Mouse (Mus musculus) adrenal gland, adult 18-20 months (tissue): ENCODE results near the gene Mau2. TPM values are rescaled to one million over a fixed set of nuclear protein-coding genes. Genes with fewer than 3 reads are reported as not detected.
"Not testable (repeated sequence)": the region's sequence is repeated elsewhere in the genome, so short reads cannot be mapped to it uniquely, and the experiment has no call there.

ENCODE experiments used
- DNase-seq, 2 experiments: peaks; one replicate each; pipeline ENCODE4 v3.0.0; 2021 to 2022; ENCODE audit warnings: low spot score in 2 of 2
- long read RNA-seq, 2 experiments: library from polyadenylated mRNA; stranded (forward); transcript quantifications; one replicate each; pipeline ENCODE4 v2.0.0; 2021
- total RNA-seq, 2 experiments: library from RNA; stranded (reverse); gene quantifications; 1 replicate in 1 of 2; 2 replicates in 1 of 2; pipeline ENCODE4 v1.2.3; 2021

Mau2 gene
- 10 to 100 TPM; 48.8 to 55.7 TPM for total RNA-seq
- long read RNA-seq, experiment 1, full-length matches to known transcripts = 29 of 63 reads
- long read RNA-seq, experiment 1, partial matches to known transcripts = 4 of 63 reads
- long read RNA-seq, experiment 1, other reads (novel, unspliced or antisense) = 30 of 63 reads
- long read RNA-seq, experiment 2, full-length matches to known transcripts = 83 of 140 reads
- long read RNA-seq, experiment 2, partial matches to known transcripts = 12 of 140 reads
- long read RNA-seq, experiment 2, other reads (novel, unspliced or antisense) = 45 of 140 reads

DNA sequence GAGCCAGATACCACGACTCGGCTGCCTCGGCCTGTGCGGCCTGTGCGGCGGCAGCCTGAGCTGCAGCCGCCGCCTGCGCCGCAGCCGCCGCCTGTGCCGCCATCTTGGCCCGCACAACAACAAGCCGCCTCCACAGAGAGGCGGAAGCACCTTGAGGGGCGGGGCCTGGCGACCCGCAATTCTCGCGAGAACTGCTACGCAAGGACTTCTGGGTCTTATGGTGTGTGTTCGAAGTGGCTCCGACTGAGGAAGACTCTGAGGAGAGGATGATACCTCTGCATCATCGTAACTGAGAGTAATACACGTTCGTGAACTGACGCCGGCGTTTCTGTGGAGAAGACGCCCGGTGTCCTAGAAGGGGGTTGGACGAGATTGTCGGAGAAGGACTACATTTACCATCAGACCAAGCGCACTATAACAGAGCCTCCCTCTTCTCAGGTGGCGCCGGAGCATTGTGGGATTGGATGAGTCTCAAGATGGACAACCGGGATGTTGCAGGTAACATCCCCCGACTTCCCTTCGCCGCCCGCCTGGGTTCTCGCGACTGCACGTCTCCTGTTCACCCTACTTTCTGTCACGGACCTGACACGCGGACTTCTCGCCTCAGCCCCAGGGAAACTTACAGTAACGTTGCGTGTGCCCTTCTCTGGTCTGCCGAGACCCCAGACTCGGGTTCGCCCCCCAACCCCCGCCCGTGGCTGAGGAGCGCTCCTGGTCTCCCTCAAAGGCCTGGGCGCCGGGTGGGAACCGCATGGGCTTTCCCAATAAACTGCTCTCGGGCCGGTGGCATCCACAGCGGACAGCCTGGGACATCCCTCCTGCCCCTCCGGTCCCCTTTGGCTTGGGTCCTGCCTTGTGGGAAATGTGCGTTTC lies at the start of gene Mau2, which contains the start of gene Sugp1:
TSS of gene Mau2 (minus strand) at position 152 of the 873 bp plus-strand sequence.
TSS of gene Sugp1 (plus strand) at position 231 of the 873 bp plus-strand sequence.
- DNase-seq = peak; percentile 95

DNA sequence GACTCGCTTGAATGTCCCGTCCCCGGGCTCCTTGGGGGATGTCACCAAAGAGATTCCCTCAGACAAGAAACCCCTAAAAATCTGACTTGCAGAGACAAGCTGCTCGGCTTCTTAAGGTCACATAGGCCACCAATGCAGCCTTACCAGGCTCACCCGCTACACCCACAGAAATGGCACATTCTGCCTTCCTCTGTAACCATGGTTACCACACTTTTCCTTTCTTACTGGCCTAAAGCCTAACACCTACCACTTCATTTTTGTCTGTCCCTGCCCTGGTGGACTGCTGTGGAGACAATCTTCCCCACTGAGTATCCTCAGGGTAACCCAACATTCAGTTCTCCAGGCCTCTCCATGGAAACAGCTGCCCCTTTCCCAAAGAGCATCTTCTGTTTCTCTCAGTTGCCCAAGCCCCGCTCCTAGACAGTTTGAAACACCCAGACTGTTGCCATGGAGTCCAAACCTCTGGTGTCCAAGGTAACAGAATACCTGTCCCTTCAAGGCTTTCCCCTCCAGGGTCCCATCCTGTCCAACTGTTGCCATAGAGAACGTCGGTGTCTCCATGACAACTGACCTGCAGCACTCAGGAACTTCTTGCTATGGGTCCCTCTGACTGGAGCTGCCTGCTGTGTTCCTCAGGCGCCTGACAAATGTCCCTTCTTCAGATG lies 46.9 kb upstream of the Mau2 start:
- DNase-seq = no peak

DNA sequence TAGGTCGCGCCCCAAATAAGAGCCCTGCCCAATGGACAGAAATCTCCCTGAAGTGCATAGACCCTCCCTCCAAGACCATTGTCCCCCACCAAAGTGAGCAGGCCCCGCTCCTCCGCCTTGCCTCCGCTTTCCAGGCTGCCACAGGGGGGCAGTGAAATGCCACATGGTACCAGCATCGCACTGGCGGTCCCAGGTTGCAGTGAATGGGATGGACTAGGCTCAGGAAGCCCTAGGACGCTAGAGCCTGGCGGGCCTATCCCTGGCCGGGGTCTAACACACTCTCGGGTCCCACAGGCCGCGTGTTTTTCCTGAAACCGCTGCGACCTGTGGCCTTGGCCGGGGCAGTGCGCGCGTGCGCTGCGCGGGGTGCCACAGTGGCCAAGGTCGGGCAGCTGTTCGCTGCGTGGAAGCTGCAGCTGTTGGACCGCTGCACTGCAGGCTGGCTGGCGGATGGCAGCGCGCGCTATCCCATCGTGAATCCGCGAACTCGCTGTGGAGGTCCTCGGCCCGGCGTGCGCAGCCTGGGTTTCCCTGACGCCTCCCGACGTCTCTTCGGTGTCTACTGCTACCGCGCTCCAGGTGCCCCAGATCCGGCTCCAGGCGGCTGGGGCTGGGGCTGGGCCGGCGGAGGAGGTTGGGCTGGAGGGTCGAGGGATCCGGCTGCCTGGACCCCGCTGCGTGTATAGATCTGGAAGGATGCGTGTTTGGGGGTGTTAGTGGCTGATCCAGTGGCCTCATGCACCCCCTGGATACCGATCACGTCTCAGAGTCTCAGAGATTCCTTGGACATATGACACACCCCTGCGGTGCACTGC lies 45.5 kb upstream of the Mau2 start:
- peak in 1 of 2 experiments; percentile 38 for DNase-seq

DNA sequence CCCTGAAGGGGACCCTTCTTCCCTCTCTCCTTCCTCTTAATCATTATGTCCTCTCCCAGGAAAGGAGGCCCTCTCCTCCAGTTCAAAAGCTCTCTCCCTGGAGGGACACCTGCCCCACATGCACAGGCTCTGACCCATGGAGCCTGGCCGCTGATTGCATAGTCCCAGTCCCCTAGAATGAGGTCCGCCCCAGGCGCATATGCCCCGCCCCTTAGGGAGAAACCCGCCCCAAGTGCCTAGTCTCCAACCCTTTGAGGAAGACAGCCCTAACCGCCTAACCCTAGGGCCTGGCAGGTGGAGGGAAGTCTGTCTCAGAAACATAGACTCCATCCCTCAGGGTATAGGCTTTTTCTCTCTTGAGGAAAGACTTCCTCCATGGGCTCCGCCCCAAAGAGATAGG lies 44.7 kb upstream of the Mau2 start:
- DNase-seq = no peak

DNA sequence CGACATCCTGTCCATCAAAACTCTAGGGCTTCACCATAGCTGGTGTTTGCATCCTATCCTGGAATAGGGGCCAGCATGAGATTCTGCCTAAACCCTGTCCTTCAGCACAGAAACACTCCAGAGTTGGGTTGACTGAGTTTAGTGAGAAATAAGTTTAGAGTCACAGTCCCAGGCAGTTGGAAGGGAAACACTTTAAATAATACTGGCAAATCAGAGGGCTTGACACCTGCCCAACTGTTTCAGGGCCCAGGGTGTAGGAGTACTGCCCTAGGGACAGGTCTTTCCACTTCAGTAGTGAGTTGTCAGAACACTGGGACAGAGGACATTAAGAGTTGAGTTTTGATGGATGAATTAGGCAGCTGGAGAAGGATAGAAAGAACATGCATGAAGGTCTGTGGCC lies 43.6 kb upstream of the Mau2 start:
- DNase-seq = no peak

DNA sequence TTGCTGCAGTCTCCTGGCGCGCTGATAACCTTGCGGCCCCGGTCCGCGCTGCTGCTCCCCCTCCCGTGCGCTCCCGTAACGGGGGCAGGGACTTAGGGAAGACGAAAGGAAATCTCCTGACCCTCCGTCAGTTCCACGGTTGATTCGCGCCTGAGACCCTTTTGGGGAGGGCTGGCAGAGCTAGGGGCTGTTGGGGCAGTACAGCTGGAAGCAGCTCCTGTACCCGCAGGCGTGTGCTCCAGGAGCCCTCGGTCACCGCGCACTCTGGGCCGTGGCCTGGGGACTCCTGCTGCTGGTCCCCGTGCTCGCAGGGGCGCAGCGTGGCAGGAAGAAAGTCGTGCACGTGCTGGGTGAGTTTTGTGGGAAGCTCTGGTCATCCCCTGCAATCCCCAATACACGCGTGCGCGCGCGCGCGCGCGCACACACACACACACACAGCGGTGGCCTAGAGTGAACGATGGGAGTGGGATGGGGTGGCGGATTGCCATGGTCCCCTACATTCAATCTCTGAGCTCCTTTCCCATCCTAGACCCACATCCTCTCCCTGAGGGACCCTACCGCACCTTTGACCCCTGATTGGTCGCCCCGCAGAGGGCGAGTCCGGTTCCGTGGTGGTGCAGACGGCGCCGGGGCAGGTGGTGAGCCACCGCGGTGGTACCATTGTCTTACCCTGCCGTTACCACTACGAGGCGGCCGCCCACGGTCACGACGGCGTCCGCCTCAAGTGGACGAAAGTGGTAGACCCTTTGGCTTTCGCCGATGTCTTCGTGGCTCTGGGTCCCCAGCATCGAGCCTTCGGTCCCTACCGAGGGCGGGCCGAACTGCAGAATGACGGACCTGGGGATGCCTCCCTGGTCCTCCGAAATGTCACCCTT lies 41.9 kb upstream of the Mau2 start:
- DNase-seq = no peak

DNA sequence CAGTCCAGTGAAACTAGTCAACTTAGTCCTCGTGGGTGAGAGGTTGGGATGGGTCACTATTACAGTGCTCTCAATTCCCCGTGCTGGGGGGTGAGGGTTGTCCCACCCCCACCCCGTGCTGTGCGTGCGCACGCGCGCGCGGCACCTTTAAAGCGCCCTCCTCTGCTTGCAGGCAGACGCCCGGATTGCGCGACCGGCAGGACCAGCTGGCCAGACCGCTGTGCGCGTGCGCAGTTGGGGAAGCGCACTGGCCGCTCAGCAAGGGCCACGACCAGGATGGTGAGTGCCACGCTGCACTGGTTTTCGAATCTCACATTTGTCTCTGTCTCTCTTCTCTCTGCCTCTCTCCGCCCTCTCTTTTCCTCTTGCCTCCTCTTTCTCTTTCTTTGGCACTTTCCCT lies 40.8 kb upstream of the Mau2 start, which contains the start of gene Hapln4:
TSS of gene Hapln4 (plus strand) at position 173 of the 400 bp plus-strand sequence.
- DNase-seq = peak; percentile 41 to 50

DNA sequence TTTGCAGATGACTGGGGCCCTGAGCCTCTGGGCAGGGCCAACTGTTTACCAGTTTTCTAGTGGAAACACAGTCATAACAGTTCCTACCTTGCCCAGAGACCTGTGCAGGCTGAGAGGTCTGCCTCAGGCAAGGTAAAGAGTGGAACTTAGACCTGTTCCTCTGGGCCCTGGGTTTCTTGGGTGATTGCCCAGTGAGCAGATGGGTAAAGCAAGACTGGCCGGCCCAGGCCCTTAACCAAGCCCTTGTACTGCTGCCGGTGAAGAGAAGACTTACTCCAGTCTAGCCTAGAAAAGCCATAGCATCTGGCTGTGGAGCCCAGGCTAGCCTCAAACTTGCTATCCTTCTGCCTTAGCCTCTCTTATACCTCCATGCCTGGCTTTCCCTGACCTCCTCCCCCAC lies 39.4 kb upstream of the Mau2 start:
- DNase-seq = no peak

DNA sequence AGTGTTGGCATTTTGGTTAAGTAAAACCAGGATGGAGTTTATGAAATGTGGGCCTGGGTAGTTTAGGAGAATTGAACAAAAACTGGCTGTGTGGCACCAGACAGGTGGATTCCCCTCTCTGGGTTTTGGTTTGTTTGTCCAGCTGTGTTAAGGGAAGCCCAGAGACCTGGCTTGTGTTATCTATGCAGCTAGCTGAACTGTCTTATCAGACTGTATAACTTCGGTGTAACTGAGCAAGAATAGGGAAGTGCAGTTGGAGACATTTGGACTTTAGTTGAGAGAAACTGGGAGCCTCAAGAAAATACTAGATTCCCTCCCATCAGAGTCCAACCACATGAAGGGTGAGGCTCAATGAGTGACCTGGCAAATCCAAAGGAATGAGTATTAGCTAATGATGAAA lies 31.1 kb upstream of the Mau2 start:
- no peak for DNase-seq

DNA sequence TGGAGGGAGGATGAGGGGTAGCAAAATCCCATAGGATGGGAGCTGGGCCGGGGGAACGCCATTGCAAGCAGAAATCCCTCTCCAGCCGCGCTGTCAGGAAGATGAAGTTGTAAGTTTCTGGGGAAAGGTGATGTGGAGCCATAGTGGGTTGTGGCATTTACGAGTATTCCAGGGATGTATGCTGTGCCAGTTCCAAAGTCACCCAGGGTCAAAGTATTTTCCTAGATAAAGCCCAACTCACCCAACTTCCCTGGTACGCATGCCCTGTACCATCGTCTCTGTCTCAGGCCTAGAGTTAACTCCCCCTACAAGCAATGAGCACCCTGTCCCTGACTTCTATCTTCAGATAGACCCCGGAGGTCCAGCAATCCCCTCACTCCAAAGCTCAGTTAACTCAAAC lies 30.6 kb upstream of the Mau2 start:
- no peak for DNase-seq

DNA sequence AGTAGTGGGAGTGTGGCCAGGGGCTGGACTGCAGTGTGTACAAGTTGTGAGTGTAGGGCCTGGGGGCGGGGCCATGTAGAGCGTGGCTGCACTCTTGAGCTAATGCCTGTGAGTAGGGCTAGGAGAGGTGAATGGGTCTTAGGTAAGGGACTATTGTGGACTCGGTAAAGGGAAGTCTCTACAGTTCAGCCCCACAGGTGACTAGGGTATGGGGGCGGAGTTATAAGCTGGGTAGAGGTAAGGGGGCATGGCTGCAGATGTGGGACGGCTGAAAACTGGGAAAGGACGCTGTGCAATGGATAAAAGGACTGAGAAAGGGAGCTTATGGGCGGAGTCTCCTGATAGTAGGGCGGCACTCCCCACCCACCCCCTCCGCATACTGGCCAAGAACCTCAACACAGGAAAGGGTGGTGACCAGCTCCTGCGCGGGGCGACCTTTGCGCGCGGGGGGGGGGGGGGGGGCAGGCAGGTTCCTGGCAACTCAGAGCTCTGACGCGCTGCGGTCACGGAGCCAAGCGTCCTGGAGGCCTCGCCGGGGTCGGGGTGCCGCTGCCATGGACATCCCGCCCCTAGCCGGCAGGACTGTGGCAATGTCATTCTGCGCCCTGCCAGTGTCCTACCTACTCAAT lies 30.0 kb upstream of the Mau2 start, which contains the start of gene Tm6sf2:
TSS of gene Tm6sf2 (plus strand) at position 484 of the 629 bp plus-strand sequence.
- DNase-seq = peak; percentile 20 to 45

DNA sequence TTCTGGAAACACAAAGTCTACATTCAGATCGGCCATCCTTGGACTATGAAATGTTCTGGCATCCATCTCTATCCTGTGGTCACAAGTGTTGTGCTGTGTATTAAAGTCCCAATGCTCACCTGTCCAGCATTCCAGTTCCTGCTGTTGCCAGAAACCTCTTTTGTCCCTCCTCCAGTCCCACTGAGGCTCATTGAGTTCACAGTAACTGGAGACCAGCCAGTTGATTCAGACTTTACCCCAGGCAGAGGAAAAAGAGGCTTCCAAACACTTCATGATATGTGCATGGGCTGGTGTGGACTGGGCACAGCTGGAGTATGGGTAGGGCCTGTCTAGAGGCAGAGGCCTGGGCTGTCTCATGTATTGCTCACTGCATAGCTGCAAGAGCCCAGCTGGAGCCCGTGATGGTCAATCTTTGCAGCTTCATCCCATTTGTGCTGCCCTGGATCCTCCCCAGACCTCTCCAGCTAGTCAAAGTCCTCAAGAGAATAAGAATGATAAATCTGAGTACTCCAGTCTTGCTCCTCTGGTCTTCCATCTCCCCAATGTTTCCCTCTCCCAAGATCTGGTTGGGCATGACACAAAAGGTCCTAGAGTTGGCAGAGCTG lies 29.4 kb upstream of the Mau2 start:
- no peak for DNase-seq

DNA sequence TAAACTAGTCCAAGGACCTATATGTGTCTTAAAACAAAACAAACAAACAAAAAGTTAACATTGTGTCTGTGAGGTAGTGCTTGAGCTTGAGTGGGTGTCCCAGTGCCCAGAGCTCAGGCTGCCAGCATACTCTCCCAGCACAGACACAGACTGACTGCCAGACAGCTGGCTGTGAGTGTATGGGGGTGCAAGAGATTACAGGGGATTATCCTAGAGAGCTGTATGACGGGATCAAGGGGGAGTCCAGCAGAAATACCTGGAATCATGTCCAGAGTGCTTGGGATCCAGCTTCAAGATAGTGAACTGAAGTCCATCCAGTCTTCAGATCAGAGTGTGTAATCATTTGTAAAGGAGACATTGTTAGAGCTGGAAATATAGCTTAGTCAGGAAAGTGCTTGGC lies 15.2 kb upstream of the Mau2 start:
- DNase-seq = no peak

DNA sequence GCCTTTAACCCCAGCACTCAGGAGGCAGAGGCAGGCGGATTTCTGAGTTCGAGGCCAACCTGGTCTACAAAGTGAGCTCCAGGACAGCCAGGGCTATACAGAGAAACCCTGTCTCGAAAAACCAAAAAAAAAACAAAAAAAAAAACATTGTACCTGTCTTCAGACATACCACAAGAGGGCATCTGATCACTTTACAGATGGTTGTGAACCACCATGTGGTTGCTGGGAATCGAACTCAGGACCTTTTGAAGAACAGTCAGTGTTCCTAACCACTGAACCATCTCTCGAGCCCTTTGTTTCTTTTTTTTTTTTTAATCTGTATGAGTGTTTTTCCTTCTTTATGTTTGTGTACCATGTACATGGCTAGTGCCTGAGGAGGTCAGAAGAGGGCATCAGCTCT lies 7.9 kb upstream of the Mau2 start:
- DNase-seq = not testable (repeated sequence)

DNA sequence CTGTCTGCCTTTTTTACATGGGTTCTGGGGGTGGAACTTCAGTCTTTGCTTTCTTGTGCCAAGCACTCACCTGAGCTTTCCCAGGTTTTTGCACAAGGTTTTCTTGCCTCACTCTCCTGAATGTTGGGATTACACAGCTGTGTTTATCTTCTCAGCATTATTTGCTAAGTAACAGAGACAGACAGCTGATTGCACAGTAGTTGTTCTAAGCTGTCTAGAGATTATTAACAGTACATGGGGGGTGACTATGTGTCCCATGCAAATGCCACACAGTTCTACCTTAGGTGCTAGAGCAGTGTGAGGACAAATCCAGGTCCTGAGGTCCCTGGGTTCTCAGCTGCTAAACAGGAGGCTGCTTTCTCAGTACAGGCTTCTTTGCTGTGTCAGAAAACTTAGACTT lies 7.1 kb upstream of the Mau2 start:
- DNase-seq = no peak

DNA sequence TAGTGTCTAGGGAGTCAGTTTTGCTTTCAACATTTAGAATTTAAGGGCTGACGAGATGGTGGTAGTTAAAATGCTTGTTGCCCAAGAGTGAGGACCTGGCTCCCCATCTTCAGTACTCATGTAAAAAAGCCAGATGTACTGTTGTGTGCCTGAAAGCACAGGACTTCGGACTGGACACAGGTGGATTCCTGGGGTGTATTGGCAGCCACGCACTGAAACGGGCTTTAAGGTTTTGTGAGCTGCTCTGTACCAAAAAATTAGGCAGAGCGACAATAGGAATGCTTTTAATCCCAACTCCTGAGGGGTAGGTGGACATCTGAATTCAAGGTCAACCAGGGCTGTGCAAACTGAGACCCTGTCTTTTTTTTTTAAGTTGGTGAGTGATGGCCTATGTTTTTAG lies 1.5 kb upstream of the Mau2 start:
- DNase-seq = no peak

DNA sequence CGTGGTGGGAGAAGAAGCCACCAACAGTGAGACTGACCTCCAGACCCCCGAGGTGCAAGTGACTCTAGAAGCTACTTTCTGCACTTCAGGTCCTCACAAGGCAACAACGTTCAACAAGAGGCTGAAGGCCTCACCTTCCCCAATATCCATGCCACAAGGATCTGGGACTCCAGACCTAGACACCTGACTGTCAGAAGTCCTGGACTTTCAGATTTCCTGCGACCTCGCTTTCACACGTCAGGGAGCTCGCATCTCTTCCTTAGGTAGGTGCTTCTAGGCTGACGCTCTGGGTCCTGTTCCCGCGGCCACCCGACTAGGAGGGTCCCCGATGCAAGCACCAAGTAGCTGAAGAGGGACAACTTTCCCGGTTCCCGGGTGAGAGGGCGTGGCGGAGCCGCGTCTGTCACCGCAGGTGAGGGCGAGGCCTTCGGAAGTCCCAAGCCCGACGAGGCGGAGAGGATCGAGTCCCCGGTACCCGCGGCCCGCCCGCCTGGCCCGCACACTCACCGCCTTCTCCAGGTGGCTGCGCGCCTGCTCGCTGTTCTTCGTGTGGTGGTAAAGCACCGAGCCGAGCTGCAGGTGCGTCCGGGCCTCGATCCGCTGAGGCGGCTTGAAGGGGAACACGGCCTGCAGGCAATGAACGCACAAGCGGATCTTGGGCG lies 518 bp downstream of the Mau2 start:
- peak in 1 of 2 experiments; percentile 48 for DNase-seq

DNA sequence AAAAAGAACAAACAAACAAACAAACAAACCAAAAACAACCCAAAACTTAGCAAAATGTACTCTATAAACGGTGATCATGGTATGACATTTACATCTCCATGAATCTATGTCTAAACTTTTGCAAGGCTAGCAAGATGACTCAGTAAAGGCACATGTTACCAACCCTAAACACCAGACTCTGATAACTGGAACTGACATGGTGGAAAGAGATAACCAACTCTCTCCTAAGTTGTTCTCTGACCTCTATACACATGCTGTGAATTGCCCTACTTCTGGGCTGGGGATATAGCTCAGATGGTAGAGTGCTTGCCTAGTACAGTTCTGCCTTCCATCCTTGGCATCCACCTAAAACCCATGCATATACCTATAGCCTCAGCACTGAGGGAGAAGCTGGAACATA lies 4.5 kb downstream of the Mau2 start:
- DNase-seq = no peak
